Mouse (Mus musculus): ENCODE measurements around the gene Tdrkh. TPM values are rescaled to one million over a fixed set of nuclear protein-coding genes. Genes with fewer than 3 reads are reported as not detected.

The Tdrkh gene
- 5.6 and 6.2 TPM in 2 replicates for polyA plus RNA-seq (2015; fragmentation: Nextera tagmentation; extraction: Ambion mirVana)

GRCm38 (mm10) chr3:94413031-94413679, at the start of gene Tdrkh:
Gene Tdrkh, plus strand, starts transcription at chr3:94413273.
- Histone ChIP-seq H3K36me3 (ENCODE audit: control insufficient read depth, insufficient read depth) (no peaks in the 10 kb centered on the region), H3K4me3 (ENCODE audit: low read depth, low read length) (peak within 1 kb of the TSS; percentile 40), H3K9ac (ENCODE audit: low read depth, low read length) (no peak within 1 kb of the TSS), H3K27ac (ENCODE audit: low read depth, low read length) (no peak within 1 kb of the TSS), H3K27me3 (replicated peaks; ENCODE audit: control insufficient read depth, insufficient read depth, low read length) (no peaks in the 10 kb centered on the region), H3K4me2 (replicated peaks; ENCODE audit: low read depth) (peak within 1 kb of the TSS; percentile 66), H3K9me3 (ENCODE audit: control insufficient read depth) (no peaks in the 10 kb centered on the region), H3K4me1 (replicated peaks; ENCODE audit: control insufficient read depth, insufficient read depth, low read length) (no peaks in the 10 kb centered on the region; the same call in 1 of the 2 replicates)
- ATAC-seq: peak; percentile 99
- 7% methylated on average over 52 of the region's 52 CpGs for WGBS
- TF ChIP-seq CTCF (IDR thresholded peaks at IDR 0.05; ENCODE audit: low read depth): peak; percentile 52

- 6% methylated on average over 97 of the region's 97 CpGs for WGBS
- peak overlapping the region; percentile 3; the same call in 1 of the 2 replicates for H3K27ac ChIP-seq (ENCODE audit: low read depth, low read length)
- H3K27me3 ChIP-seq (replicated peaks; ENCODE audit: control insufficient read depth, insufficient read depth, low read length): no peaks in the 10 kb centered on the region
- H3K4me3 ChIP-seq (ENCODE audit: low read depth, low read length): peak overlapping the region; percentile 46
- ATAC-seq: peak; percentile 30
- no peaks in the 10 kb centered on the region; the same call in 1 of the 2 replicates for H3K4me1 ChIP-seq (replicated peaks; ENCODE audit: control insufficient read depth, insufficient read depth, low read length)
- TF ChIP-seq CTCF (IDR thresholded peaks at IDR 0.05; ENCODE audit: low read depth): no peak
- no peaks in the 10 kb centered on the region for H3K9me3 ChIP-seq (ENCODE audit: control insufficient read depth)
- H3K4me2 ChIP-seq (replicated peaks; ENCODE audit: low read depth): peak overlapping the region; percentile 74
- no peaks in the 10 kb centered on the region for H3K36me3 ChIP-seq (ENCODE audit: control insufficient read depth, insufficient read depth)
- peak overlapping the region; percentile 62 for H3K9ac ChIP-seq (ENCODE audit: low read depth, low read length)
These were observed 49.6 kb upstream of the Tdrkh start for GRCm38 (mm10) chr3:94363291-94364153.

DNA sequence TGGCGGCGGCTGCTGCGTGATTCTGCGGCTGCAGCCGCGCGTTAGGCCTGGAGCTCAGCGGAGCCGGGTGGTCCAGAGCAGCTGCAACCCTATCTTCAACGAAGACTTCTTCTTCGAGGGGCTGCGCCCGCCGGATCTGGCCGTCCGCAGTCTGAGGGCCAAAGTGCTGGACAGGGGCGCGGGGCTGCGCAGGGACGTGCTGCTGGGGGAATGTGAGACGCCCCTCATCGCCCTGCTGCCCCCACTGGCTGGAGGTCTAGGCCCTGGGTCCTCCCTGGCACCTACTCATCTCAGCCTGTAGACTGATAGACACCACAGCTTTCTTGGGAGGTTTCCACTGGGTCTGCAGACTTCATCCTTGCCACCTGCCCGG, 48.9 kb upstream of the Tdrkh start:
- Histone ChIP-seq H3K27ac (ENCODE audit: low read depth, low read length) (peak overlapping the region; percentile 3; the same call in 1 of the 2 replicates), H3K4me3 (ENCODE audit: low read depth, low read length) (peak overlapping the region; percentile 46), H3K27me3 (replicated peaks; ENCODE audit: control insufficient read depth, insufficient read depth, low read length) (no peaks in the 10 kb centered on the region), H3K4me1 (replicated peaks; ENCODE audit: control insufficient read depth, insufficient read depth, low read length) (no peaks in the 10 kb centered on the region; the same call in 1 of the 2 replicates), H3K9ac (ENCODE audit: low read depth, low read length) (peak overlapping the region; percentile 62), H3K9me3 (ENCODE audit: control insufficient read depth) (no peaks in the 10 kb centered on the region), H3K4me2 (replicated peaks; ENCODE audit: low read depth) (peak overlapping the region; percentile 74), H3K36me3 (ENCODE audit: control insufficient read depth, insufficient read depth) (no peaks in the 10 kb centered on the region)
- ATAC-seq: no peak
- WGBS: 10% methylated on average over 23 of the region's 23 CpGs
- no peak for TF ChIP-seq CTCF (IDR thresholded peaks at IDR 0.05; ENCODE audit: low read depth)

DNA sequence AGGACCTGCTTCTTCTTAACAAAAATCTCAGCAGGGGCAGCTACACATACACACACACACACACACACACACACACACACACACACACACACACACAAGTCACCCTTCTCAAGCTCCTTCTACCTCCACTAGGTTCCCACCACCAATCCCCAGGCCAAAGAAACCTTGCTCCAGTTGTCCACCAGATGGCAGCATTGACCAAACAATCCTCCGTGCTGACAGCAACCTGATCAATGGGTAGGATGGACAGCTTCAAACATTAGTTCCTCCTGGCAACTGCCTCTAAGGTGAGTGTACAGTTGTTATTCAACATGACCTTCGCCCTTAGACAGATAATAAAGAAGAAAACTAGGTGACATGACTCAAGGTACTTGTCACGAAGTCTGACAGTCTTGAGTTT, 46.3 kb upstream of the Tdrkh start:
- peak; percentile 93 for TF ChIP-seq CTCF (IDR thresholded peaks at IDR 0.05; ENCODE audit: low read depth)

GRCm38 (mm10) chr3:94367511-94367910, 45.6 kb upstream of the Tdrkh start:
- H3K27ac ChIP-seq (ENCODE audit: low read depth, low read length): peak overlapping the region; percentile 76
- no peak for TF ChIP-seq CTCF (IDR thresholded peaks at IDR 0.05; ENCODE audit: low read depth)
- peak; percentile 13; the same call in 1 of the 2 replicates for ATAC-seq
- no peaks in the 10 kb centered on the region for H3K36me3 ChIP-seq (ENCODE audit: control insufficient read depth, insufficient read depth)
- no peaks in the 10 kb centered on the region for H3K27me3 ChIP-seq (replicated peaks; ENCODE audit: control insufficient read depth, insufficient read depth, low read length)
- no peak overlapping the region for H3K4me3 ChIP-seq (ENCODE audit: low read depth, low read length)
- no peak overlapping the region for H3K9ac ChIP-seq (ENCODE audit: low read depth, low read length)
- 0 out of 2 replicates have a peak overlapping the region, but pooled peaks have one; percentile 9 for H3K4me2 ChIP-seq (replicated peaks; ENCODE audit: low read depth)
- WGBS: 43% methylated on average over 6 of the region's 6 CpGs
- H3K9me3 ChIP-seq (ENCODE audit: control insufficient read depth): no peaks in the 10 kb centered on the region
- no peaks in the 10 kb centered on the region; the same call in 1 of the 2 replicates for H3K4me1 ChIP-seq (replicated peaks; ENCODE audit: control insufficient read depth, insufficient read depth, low read length)

More for the DNA sequence above, 46.3 kb upstream of the Tdrkh start:
- Histone ChIP-seq H3K27ac (ENCODE audit: low read depth, low read length) (peak overlapping the region; percentile 76), H3K9me3 (ENCODE audit: control insufficient read depth) (no peaks in the 10 kb centered on the region), H3K36me3 (ENCODE audit: control insufficient read depth, insufficient read depth) (no peaks in the 10 kb centered on the region), H3K4me1 (replicated peaks; ENCODE audit: control insufficient read depth, insufficient read depth, low read length) (no peaks in the 10 kb centered on the region; the same call in 1 of the 2 replicates), H3K9ac (ENCODE audit: low read depth, low read length) (no peak overlapping the region), H3K27me3 (replicated peaks; ENCODE audit: control insufficient read depth, insufficient read depth, low read length) (no peaks in the 10 kb centered on the region), H3K4me2 (replicated peaks; ENCODE audit: low read depth) (no peak overlapping the region), H3K4me3 (ENCODE audit: low read depth, low read length) (no peak overlapping the region)
- 13% methylated on average over 3 of the region's 3 CpGs for WGBS
- peak; percentile 69 for ATAC-seq

DNA sequence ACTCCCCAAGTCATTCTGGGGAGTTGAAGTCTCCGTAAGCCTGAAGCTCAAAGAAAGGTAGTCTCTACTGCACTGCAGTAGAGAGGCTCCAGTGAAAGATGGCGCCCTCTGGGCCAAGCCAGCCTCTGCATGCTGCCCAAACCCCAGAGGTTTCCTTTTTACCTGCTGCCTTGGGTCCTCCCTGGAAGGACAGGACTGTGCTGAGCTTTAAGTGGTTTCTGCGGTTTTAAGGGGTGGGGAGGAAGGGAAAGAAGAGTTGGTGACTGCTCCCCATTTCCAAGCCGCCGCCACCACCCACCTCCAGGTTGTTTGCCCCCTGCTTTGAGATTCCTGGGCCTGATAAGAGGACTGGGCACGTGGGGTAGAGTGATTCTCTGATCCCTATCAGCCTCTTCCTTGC, 44.4 kb upstream of the Tdrkh start:
- Histone ChIP-seq H3K9ac (ENCODE audit: low read depth, low read length) (no peak overlapping the region), H3K4me3 (ENCODE audit: low read depth, low read length) (no peak overlapping the region), H3K4me2 (replicated peaks; ENCODE audit: low read depth) (no peak overlapping the region), H3K9me3 (ENCODE audit: control insufficient read depth) (no peaks in the 10 kb centered on the region), H3K4me1 (replicated peaks; ENCODE audit: control insufficient read depth, insufficient read depth, low read length) (peaks cover 1% of the 10 kb centered on the region; the same call in 1 of the 2 replicates), H3K27me3 (replicated peaks; ENCODE audit: control insufficient read depth, insufficient read depth, low read length) (no peaks in the 10 kb centered on the region), H3K27ac (ENCODE audit: low read depth, low read length) (no peak overlapping the region), H3K36me3 (ENCODE audit: control insufficient read depth, insufficient read depth) (no peaks in the 10 kb centered on the region)
- no peak for ATAC-seq
- WGBS: 64% methylated on average over 6 of the region's 6 CpGs
- TF ChIP-seq CTCF (IDR thresholded peaks at IDR 0.05; ENCODE audit: low read depth): no peak

Data from intestine, postnatal 0 days (tissue).